Mouse (Mus musculus): ENCODE data around the gene Kansl1.

DNA sequence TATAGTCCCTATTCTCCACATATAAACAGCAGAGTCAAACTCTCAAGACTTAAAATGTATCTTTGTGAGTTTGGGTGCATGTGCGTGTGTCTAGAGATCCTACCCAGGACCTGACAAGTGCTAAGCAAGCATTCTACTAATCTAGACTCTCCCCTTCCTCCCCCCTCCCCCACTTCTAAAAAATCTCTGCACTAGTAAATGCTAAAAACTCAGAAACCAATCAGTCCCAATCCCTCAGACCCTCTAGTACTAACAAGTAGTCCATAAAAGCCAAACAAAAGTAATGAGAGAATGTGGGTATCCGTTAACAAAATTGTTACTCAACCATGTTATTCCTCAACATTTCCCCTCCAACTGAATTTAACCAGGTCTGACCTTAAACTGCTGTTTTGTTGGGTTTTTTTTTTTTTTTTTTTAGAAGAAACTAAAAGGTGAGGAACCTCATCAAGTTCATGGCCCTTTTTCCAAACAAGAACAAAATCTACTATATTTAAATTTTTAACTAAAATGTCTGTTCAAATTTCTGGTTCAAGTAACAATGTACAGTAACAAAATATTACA, 32.2 kb downstream of the Kansl1 start:
- TF ChIP-seq ZNF384 (IDR thresholded peaks at IDR 0.05; ENCODE audit: low read depth, low read length) (no peak), CHD2 (IDR thresholded peaks at IDR 0.05; ENCODE audit: low read depth, low read length) (no peak), HCFC1 (IDR thresholded peaks at IDR 0.05; ENCODE audit: borderline replicate concordance, insufficient read depth, low read length) (no peak)
